Mouse (Mus musculus): Measurements from ENCODE around the gene Mrpl34. TPM values are rescaled to one million over a fixed set of nuclear protein-coding genes. Genes with fewer than 3 reads are reported as not detected.

Gene Mrpl34
- total and polyA plus RNA-seq, 3 experiments: 143 to 196 TPM; not detected in 1

DNA sequence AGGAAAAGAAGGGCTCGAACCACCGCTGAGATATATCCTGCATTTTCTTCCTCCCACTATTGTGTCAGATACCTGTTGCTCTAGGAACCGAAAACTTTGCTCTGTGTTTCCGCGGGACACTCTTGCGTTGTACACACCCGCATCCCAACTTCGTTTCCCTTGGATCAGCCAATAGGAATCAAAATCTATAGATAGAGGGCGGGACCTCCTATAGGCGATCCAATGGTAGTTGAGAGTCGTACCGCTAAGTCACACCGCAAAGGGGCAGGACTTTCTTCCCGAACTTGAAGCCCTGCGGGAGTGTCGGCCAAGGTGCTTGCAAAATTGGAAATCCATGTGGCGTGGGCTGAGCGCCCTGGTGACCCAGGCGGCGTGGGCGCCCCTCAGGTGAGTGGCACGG, 23.7 kb downstream of the Mrpl34 start:
- H3K4me3 ChIP-seq (ENCODE audit: control insufficient read depth in 1 of 2, insufficient read depth in 1 of 2, low read depth in 2 of 2, low read length in 2 of 2): peak overlapping the region; percentile 75 to 87
- peaks cover 15% of the 10 kb centered on the region for H3K79me2 ChIP-seq (ENCODE audit: control insufficient read depth, insufficient read depth, low read length, poor library complexity)
- DNase-seq (ENCODE audit: low read depth, low spot score): peak; percentile 98
- peaks cover 0 to 2% of the 10 kb centered on the region in 2 experiments; a peak in 2 of 4 replicates for H3K36me3 ChIP-seq (ENCODE audit: control insufficient read depth in 1 of 2, insufficient read depth in 2 of 2, low read length in 2 of 2)
- H3K9me3 ChIP-seq (replicated peaks; ENCODE audit: insufficient read depth, low read length): no peaks in the 10 kb centered on the region
- TF ChIP-seq SIN3A (IDR thresholded peaks at IDR 0.05; ENCODE audit: low read length): peak; percentile 99
- TF ChIP-seq NELFE (IDR thresholded peaks at IDR 0.05; ENCODE audit: low read depth, low read length): peak; percentile 85
- peak; percentile 85 for TF ChIP-seq MYC (IDR thresholded peaks at IDR 0.05; ENCODE audit: low read depth, low read length)
- TF ChIP-seq POLR2AphosphoS2 (IDR thresholded peaks at IDR 0.05; ENCODE audit: low read length): peak; percentile 65
- TF ChIP-seq TAL1 (IDR thresholded peaks at IDR 0.05; ENCODE audit: low read length): no peak
- peak; percentile 74 for TF ChIP-seq MAX (IDR thresholded peaks at IDR 0.05; ENCODE audit: low read length)
- TF ChIP-seq JUND (IDR thresholded peaks at IDR 0.05; ENCODE audit: low read depth, low read length): 0 out of 2 replicates have a peak, but pooled peaks have one; percentile 50
- peak; percentile 80; the same call in 1 of the 2 replicates for TF ChIP-seq E2F4 (IDR thresholded peaks at IDR 0.05; ENCODE audit: borderline replicate concordance, low read depth, low read length)
- TF ChIP-seq TCF12 (IDR thresholded peaks at IDR 0.05; ENCODE audit: low read depth, low read length): peak; percentile 46
- peak; percentile 14; the same call in 1 of the 2 replicates for TF ChIP-seq NRF1 (IDR thresholded peaks at IDR 0.05; ENCODE audit: insufficient read depth, low read depth, low read length, poor library complexity, severe bottlenecking)
- peak in 1 of 2 experiments; percentile 86; a peak in 2 of 4 replicates for TF ChIP-seq POLR2A (IDR thresholded peaks at IDR 0.05; ENCODE audit: control insufficient read depth in 1 of 2, insufficient read depth in 1 of 2, low read depth in 1 of 2, low read length in 2 of 2, poor library complexity in 1 of 2)
- TF ChIP-seq SMC3 (IDR thresholded peaks at IDR 0.05; ENCODE audit: low read depth, low read length): no peak
- TF ChIP-seq MXI1 (IDR thresholded peaks at IDR 0.05; ENCODE audit: low read depth, low read length): peak; percentile 91
- TF ChIP-seq KAT2A (conservative IDR thresholded peaks at IDR 0.05; ENCODE audit: low read depth, low read length): peak; percentile 76
- TF ChIP-seq TBP (IDR thresholded peaks at IDR 0.05; ENCODE audit: low read depth, low read length): peak; percentile 91
- peak in 1 of 2 experiments; percentile 19; a peak in 1 of 4 replicates for TF ChIP-seq EP300 (IDR thresholded peaks at IDR 0.05; ENCODE audit: low read depth in 1 of 2, low read length in 2 of 2)
- TF ChIP-seq ELF1 (IDR thresholded peaks at IDR 0.05; ENCODE audit: low read depth, low read length): peak; percentile 56; the same call in 1 of the 2 replicates
- TF ChIP-seq ETS1 (IDR thresholded peaks at IDR 0.05; ENCODE audit: low read depth, low read length): no peak
- TF ChIP-seq CHD2 (IDR thresholded peaks at IDR 0.05; ENCODE audit: low read length): peak; percentile 80; the same call in 1 of the 2 replicates
- TF ChIP-seq MAZ (IDR thresholded peaks at IDR 0.05; ENCODE audit: low read depth, low read length): peak; percentile 65; the same call in 1 of the 2 replicates
- TF ChIP-seq MAFK (IDR thresholded peaks at IDR 0.05; ENCODE audit: borderline replicate concordance, low read depth, low read length): no peak
- TF ChIP-seq HCFC1 (IDR thresholded peaks at IDR 0.05; ENCODE audit: low read depth, low read length): peak; percentile 95
- no peak for TF ChIP-seq RAD21 (IDR thresholded peaks at IDR 0.05; ENCODE audit: low read depth, low read length)
- 0 out of 2 replicates have a peak, but pooled peaks have one; percentile 41 for TF ChIP-seq ZMIZ1 (IDR thresholded peaks at IDR 0.05; ENCODE audit: low read depth, low read length)
- H3K27ac ChIP-seq (ENCODE audit: control insufficient read depth, low read depth, low read length): peak overlapping the region; percentile 74
- no peaks in the 10 kb centered on the region for H3K27me3 ChIP-seq (ENCODE audit: control insufficient read depth in 1 of 2, insufficient read depth in 2 of 2, low read length in 2 of 2)
- peak overlapping the region; percentile 80 for H3K9ac ChIP-seq (ENCODE audit: control insufficient read depth, low read depth, low read length, poor library complexity, severe bottlenecking)
- H3K4me1 ChIP-seq (ENCODE audit: control insufficient read depth in 1 of 2, insufficient read depth in 2 of 2, low read length in 2 of 2): peaks cover 0 to 6% of the 10 kb centered on the region in 2 experiments; a peak in 2 of 4 replicates
